Mouse (Mus musculus) embryonic facial prominence, embryonic 14.5 days (tissue): ENCODE measurements around the gene Arhgap28. TPM values are rescaled to one million over a fixed set of nuclear protein-coding genes. Genes with fewer than 3 reads are reported as not detected.
"Not testable (repeated sequence)": the region's sequence is repeated elsewhere in the genome, so short reads cannot be mapped to it uniquely, and the experiment has no call there.

Experiments used
- ATAC-seq: fragments of 200-750 bp; cut with Nextera tagmentation; 2 replicates; pipeline ENCODE4 v1.8.0; 2017; ENCODE audit warnings: low read depth, moderate number of reproducible peaks, moderate TSS enrichment
- DNase-seq: peaks from one replicate; pipeline ENCODE4 v3.0.0-alpha.2; 2015; ENCODE audit warnings: low spot score
- H3K27ac ChIP-seq: fragments of 300-500 bp; sonication (generic); replicated peaks from 2 replicates; pipeline ENCODE4 v1.5.1; 2014; ENCODE audit warnings: low read depth, mild to moderate bottlenecking, low read length, moderate library complexity
- H3K27me3 ChIP-seq: fragments of 300-500 bp; sonication (generic); replicated peaks from 2 replicates; pipeline ENCODE4 v1.6.1; 2014; ENCODE audit warnings: low read length; ENCODE audit not compliant: control insufficient read depth, insufficient read depth
- H3K36me3 ChIP-seq: fragments of 300-500 bp; sonication (generic); 2 replicates; pipeline ENCODE4 v1.6.1; 2014; ENCODE audit warnings: low read length, mixed read lengths; ENCODE audit not compliant: control insufficient read depth, insufficient read depth
- H3K4me1 ChIP-seq: fragments of 300-500 bp; sonication (generic); 2 replicates; pipeline ENCODE4 v1.6.1; 2014; ENCODE audit warnings: antibody characterized with exemption, low read length; ENCODE audit not compliant: control insufficient read depth, insufficient read depth
- H3K4me2 ChIP-seq: fragments of 300-500 bp; sonication (generic); 2 replicates; pipeline ENCODE4 v1.6.1; 2014; ENCODE audit warnings: low read depth, mild to moderate bottlenecking, low read length, moderate library complexity, mixed read lengths
- H3K4me3 ChIP-seq: fragments of 300-500 bp; sonication (generic); 2 replicates; pipeline ENCODE4 v1.5.1; 2014; ENCODE audit warnings: low read depth, mild to moderate bottlenecking, low read length
- H3K9ac ChIP-seq: fragments of 300-500 bp; sonication (generic); 2 replicates; pipeline ENCODE4 v1.6.1; 2014; ENCODE audit warnings: low read depth, mild to moderate bottlenecking, low read length, moderate library complexity, mixed read lengths
- H3K9me3 ChIP-seq: fragments of 300-500 bp; sonication (generic); 2 replicates; pipeline ENCODE4 v1.6.1; 2016; ENCODE audit warnings: low read length; ENCODE audit not compliant: control insufficient read depth
- WGBS: fragments of 180-500 bp; shearing (Covaris S2); extraction: QIAGEN DNeasy Blood & Tissue Kit; methylation state at CpG from one replicate; pipeline ENCODE4 v1.1.7; 2014; 5-methylcytosine and 5-hydroxymethylcytosine counted together
- polyA plus RNA-seq: library from polyadenylated mRNA; unstranded; fragments of >200 nt; fragmentation: Nextera tagmentation; extraction: Ambion mirVana; gene quantifications from 2 replicates; pipeline ENCODE4 v1.2.1, GENCODE M21; 2014

Arhgap28 gene
- polyA plus RNA-seq, 1 experiment from 2014 or later = 49.2 TPM

DNA sequence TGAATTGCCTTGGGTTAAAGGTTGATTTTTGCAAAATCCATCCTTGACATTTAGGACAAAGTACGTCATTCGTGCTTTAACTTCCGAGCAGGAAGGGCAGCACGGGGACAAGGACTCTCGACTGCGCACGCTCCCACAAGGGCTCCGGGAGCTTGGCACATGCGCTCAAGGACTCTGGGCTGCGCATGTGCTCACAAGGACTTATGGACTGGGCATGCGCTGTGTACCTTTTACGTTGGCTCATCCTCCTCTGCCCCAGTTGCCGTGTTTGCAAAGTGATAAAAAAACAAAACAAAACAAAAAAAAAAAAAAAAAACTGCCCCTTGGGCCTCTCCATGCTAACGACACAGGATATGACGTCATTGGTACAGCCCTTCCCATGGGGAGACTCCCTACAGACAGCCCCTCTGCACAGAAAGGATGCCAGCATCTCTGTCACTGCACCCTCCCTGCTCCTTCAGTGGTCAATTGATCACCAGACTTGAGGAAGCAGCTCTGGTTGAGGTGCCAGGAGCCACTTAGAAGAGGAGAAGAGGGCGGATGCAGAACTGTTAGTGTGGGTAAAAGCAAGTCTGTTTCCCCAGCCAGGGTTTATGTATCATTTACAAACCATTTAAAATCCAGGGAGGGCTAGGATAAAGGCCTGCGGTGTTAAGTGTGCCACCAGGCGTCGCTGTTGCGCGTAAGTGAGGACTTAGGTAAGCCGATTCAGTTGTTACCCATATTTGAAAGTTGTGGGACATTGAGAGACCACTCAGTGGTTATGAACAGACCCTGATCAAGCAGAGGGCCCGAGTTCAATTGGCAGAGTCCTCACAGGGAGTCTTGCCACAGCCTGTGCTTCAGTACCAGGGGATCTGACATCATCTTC lies 134.0 kb downstream of the Arhgap28 start:
- Histone ChIP-seq H3K4me1 (peaks cover 21% of the 10 kb centered on the region), H3K36me3 (peaks cover 64% of the 10 kb centered on the region), H3K9me3 (peaks cover 7% of the 10 kb centered on the region; the same call in 1 of the 2 replicates), H3K27ac (no peak overlapping the region), H3K4me2 (no peak overlapping the region), H3K4me3 (no peak overlapping the region), H3K27me3 (no peaks in the 10 kb centered on the region), H3K9ac (no peak overlapping the region)
- 68% methylated on average over 23 of the region's 23 CpGs for WGBS
- ATAC-seq (peak; percentile 30; the same call in 1 of the 2 replicates), DNase-seq (peak; percentile 86)

GRCm38 (mm10) chr17:67866541-67867241 lies 137.2 kb downstream of the Arhgap28 start:
- Histone ChIP-seq H3K4me1 (peaks cover 25% of the 10 kb centered on the region), H3K4me3 (no peak overlapping the region), H3K27me3 (no peaks in the 10 kb centered on the region), H3K4me2 (peak overlapping the region; percentile 31), H3K36me3 (peaks cover 52% of the 10 kb centered on the region), H3K27ac (peak overlapping the region; percentile 91), H3K9me3 (peaks cover 7% of the 10 kb centered on the region; the same call in 1 of the 2 replicates), H3K9ac (peak overlapping the region; percentile 32; the same call in 1 of the 2 replicates)
- peak; percentile 96 for DNase-seq
- WGBS = 27% methylated on average over 20 of the region's 20 CpGs
- peak; percentile 70 for ATAC-seq

- Histone ChIP-seq H3K4me2 (peak overlapping the region; percentile 31; the same call in 1 of the 2 replicates), H3K27me3 (no peaks in the 10 kb centered on the region), H3K36me3 (peaks cover 52% of the 10 kb centered on the region), H3K4me3 (no peak overlapping the region), H3K9me3 (peaks cover 7% of the 10 kb centered on the region; the same call in 1 of the 2 replicates), H3K4me1 (peaks cover 25% of the 10 kb centered on the region), H3K9ac (no peak overlapping the region), H3K27ac (peak overlapping the region; percentile 91)
- DNase-seq (peak; percentile 88), ATAC-seq (peak; percentile 13; the same call in 1 of the 2 replicates)
- 33% methylated on average over 9 of the region's 9 CpGs for WGBS
These were observed 137.9 kb downstream of the Arhgap28 start for GRCm38 (mm10) chr17:67866026-67866425.

DNA sequence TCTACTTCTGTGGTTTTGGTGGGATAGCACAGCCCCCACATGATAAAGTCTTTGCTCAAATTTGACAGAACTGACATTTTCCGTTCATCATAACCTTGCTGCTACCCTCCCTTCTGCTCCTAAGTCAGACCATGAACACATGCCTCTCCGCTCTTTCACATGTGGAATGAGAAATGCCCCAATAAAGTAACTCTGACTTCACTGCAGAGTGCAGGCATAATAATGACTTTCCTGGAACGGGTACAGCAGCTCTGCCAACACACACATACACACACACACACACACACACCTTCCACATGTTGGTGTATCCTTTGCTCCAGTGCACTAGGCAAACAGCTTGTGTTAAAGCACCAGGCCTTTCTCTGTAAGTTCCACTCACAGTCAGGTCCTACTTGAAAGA lies 139.0 kb downstream of the Arhgap28 start:
- Histone ChIP-seq H3K27ac (peak overlapping the region; percentile 91), H3K4me1 (peaks cover 25% of the 10 kb centered on the region), H3K4me2 (no peak overlapping the region), H3K36me3 (peaks cover 60% of the 10 kb centered on the region), H3K27me3 (no peaks in the 10 kb centered on the region), H3K9me3 (peaks cover 7% of the 10 kb centered on the region; the same call in 1 of the 2 replicates), H3K4me3 (no peak overlapping the region), H3K9ac (no peak overlapping the region)
- ATAC-seq (no peak), DNase-seq (peak; percentile 52)
- 49% methylated on average over 3 of the region's 3 CpGs for WGBS

- Histone ChIP-seq H3K9ac (no peak overlapping the region), H3K4me2 (no peak overlapping the region), H3K36me3 (peaks cover 60% of the 10 kb centered on the region), H3K4me1 (peaks cover 25% of the 10 kb centered on the region), H3K27me3 (no peaks in the 10 kb centered on the region), H3K9me3 (peaks cover 7% of the 10 kb centered on the region; the same call in 1 of the 2 replicates), H3K4me3 (no peak overlapping the region), H3K27ac (no peak overlapping the region; the same call in 1 of the 2 replicates)
- no peak for DNase-seq
- ATAC-seq = no peak
- WGBS = 85% methylated on average over 10 of the region's 10 CpGs
These were observed 139.6 kb downstream of the Arhgap28 start for GRCm38 (mm10) chr17:67864363-67864762.

DNA sequence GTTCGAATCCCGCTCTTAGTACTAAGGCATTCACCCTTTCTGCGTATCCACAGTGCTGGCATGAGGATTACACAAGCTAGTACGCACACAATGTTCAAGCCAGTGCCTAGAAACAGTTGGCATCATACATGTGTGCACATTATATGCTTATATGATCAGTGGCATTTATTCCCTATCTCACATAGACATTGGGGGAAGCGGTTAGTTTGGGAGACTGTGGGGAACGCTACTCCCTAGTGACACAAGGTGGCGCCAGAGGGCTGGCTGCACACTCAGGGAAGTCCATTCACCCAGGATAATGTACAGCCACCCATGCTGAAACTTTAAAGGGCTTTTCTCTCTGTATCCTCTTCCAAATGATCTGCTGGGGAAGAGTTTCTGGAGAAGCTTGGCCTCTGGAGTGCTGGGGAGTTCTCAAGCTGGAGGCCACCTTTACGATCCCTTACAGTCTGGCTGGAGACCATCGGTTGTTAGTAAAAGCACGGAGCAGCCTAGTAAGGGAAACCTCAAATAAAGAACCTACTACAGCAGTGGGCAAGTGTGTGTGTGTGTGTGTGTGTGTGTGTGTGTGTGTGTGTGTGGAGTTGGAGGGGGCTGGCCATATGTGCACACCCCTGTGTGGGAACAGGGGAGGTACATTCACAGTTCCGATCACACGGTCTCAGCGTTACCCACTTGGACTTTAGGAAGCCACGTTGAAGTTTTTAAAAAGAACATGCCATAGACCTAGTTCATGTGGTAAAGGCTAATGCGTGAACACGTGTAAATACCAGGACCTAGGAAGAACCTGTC lies 142.0 kb downstream of the Arhgap28 start:
- DNase-seq = peak; percentile 77
- H3K4me2 ChIP-seq = no peak overlapping the region
- H3K27me3 ChIP-seq = no peaks in the 10 kb centered on the region
- H3K36me3 ChIP-seq = peaks cover 68% of the 10 kb centered on the region
- no peak overlapping the region for H3K9ac ChIP-seq
- H3K4me1 ChIP-seq = peaks cover 17% of the 10 kb centered on the region
- H3K4me3 ChIP-seq = no peak overlapping the region
- peak; percentile 61 for ATAC-seq
- H3K9me3 ChIP-seq = no peaks in the 10 kb centered on the region
- 76% methylated on average over 16 of the region's 16 CpGs for WGBS
- 0 out of 2 replicates have a peak overlapping the region, but pooled peaks have one; percentile 13 for H3K27ac ChIP-seq

DNA sequence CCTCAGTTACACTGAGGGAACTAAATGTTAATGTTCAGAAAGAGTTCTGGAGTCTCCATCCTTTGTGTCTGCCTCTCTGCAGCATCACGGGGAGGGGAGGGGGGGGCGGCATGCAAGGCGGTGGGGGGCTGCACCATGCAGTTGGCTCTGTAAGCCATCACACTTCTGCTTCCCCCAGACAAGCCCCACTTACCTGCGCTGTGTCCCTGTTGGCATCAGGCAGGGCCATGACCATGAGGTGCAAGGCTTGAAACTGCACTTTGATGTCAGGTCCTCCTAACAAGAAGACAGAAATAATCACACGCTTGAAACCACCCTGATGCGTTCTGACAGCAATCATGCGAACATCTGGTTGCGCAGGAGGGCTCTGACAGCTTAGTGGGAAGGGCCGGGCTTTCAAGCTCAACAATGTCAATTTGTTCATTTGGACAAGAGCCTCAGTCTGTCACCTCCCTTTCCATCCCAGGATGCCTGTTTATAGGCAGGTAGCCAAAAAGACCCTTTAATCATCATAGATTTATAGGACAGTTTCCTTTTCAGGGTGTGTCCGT lies 142.8 kb downstream of the Arhgap28 start:
- Histone ChIP-seq H3K9me3 (no peaks in the 10 kb centered on the region), H3K4me3 (no peak overlapping the region), H3K4me1 (peaks cover 16% of the 10 kb centered on the region), H3K4me2 (no peak overlapping the region), H3K27me3 (no peaks in the 10 kb centered on the region), H3K27ac (no peak overlapping the region), H3K36me3 (peaks cover 73% of the 10 kb centered on the region), H3K9ac (no peak overlapping the region)
- DNase-seq (peak; percentile 27), ATAC-seq (no peak)
- 81% methylated on average over 10 of the region's 10 CpGs for WGBS

GRCm38 (mm10) chr17:67841494-67841893 lies 162.4 kb downstream of the Arhgap28 start:
- not testable (repeated sequence) for H3K4me1 ChIP-seq, DNase-seq, H3K4me3 ChIP-seq, H3K9me3 ChIP-seq, H3K4me2 ChIP-seq, H3K27me3 ChIP-seq, H3K9ac ChIP-seq, H3K27ac ChIP-seq, ATAC-seq
- 98% methylated on average over 2 of the region's 2 CpGs for WGBS
- H3K36me3 ChIP-seq = peaks cover 31% of the 10 kb centered on the region
